Mouse (Mus musculus): Measurements from ENCODE around the gene St3gal3. TPM values are rescaled to one million over a fixed set of nuclear protein-coding genes. Genes with fewer than 3 reads are reported as not detected.

The St3gal3 gene
- total and polyA plus RNA-seq, 3 experiments, result 54.9 to 70.6 (median 55.8) TPM

- H3K4me1 ChIP-seq (ENCODE audit: control insufficient read depth, insufficient read depth, low read length), result no peaks in the 10 kb centered on the region
- no peak for TF ChIP-seq CTCF (IDR thresholded peaks at IDR 0.05)
- TF ChIP-seq POLR2A (IDR thresholded peaks at IDR 0.05; ENCODE audit: insufficient read depth, low read depth, low read length), result no peak
- TF ChIP-seq EP300 (IDR thresholded peaks at IDR 0.05; ENCODE audit: insufficient read depth, low read depth, low read length), result no peak
- intact Hi-C loops (cut with DNase I), result no loop called here
- 92% methylated on average over 11 of the region's 11 CpGs for WGBS
- DNase-seq, result no peak
- no peak overlapping the region for H3K27ac ChIP-seq
- no peaks in the 10 kb centered on the region for H3K27me3 ChIP-seq (ENCODE audit: control insufficient read depth, insufficient read depth, low read length)
- no peaks in the 10 kb centered on the region for H3K36me3 ChIP-seq (ENCODE audit: control insufficient read depth, insufficient read depth, low read length)
- H3K79me2 ChIP-seq (replicated peaks; ENCODE audit: control insufficient read depth, insufficient read depth, low read length), result peaks cover 2% of the 10 kb centered on the region; the same call in 1 of the 2 replicates
- H3K4me3 ChIP-seq, result no peak overlapping the region
- no peak overlapping the region for H3K9ac ChIP-seq (ENCODE audit: low read depth, low read length)
These were observed 18.6 kb downstream of the St3gal3 start for GRCm38 (mm10) chr4:118116098-118116497.

- DNase-seq, result no peak
- no peaks in the 10 kb centered on the region for H3K27me3 ChIP-seq (ENCODE audit: control insufficient read depth, insufficient read depth, low read length)
- H3K4me1 ChIP-seq (ENCODE audit: control insufficient read depth, insufficient read depth, low read length), result no peaks in the 10 kb centered on the region
- H3K79me2 ChIP-seq (replicated peaks; ENCODE audit: control insufficient read depth, insufficient read depth, low read length), result peaks cover 2% of the 10 kb centered on the region; the same call in 1 of the 2 replicates
- TF ChIP-seq POLR2A (IDR thresholded peaks at IDR 0.05; ENCODE audit: insufficient read depth, low read depth, low read length), result no peak
- no peak for TF ChIP-seq CTCF (IDR thresholded peaks at IDR 0.05)
- no peak for TF ChIP-seq EP300 (IDR thresholded peaks at IDR 0.05; ENCODE audit: insufficient read depth, low read depth, low read length)
- H3K36me3 ChIP-seq (ENCODE audit: control insufficient read depth, insufficient read depth, low read length), result no peaks in the 10 kb centered on the region
- WGBS, result 79% methylated on average over 7 of the region's 7 CpGs
- intact Hi-C loops (cut with DNase I), result no loop called here
- H3K9ac ChIP-seq (ENCODE audit: low read depth, low read length), result no peak overlapping the region
- no peak overlapping the region for H3K4me3 ChIP-seq
- H3K27ac ChIP-seq, result no peak overlapping the region
These were observed 19.6 kb downstream of the St3gal3 start for GRCm38 (mm10) chr4:118115132-118115531.

- 65% methylated on average over 12 of the region's 12 CpGs for WGBS
- peaks cover 2% of the 10 kb centered on the region; the same call in 1 of the 2 replicates for H3K79me2 ChIP-seq (replicated peaks; ENCODE audit: control insufficient read depth, insufficient read depth, low read length)
- no peak for DNase-seq
- no peaks in the 10 kb centered on the region; the same call in 1 of the 2 replicates for H3K4me1 ChIP-seq (ENCODE audit: control insufficient read depth, insufficient read depth, low read length)
- TF ChIP-seq POLR2A (IDR thresholded peaks at IDR 0.05; ENCODE audit: insufficient read depth, low read depth, low read length), result no peak
- no peak for TF ChIP-seq CTCF (IDR thresholded peaks at IDR 0.05)
- TF ChIP-seq EP300 (IDR thresholded peaks at IDR 0.05; ENCODE audit: insufficient read depth, low read depth, low read length), result no peak
- no peak overlapping the region for H3K27ac ChIP-seq
- no peak overlapping the region for H3K9ac ChIP-seq (ENCODE audit: low read depth, low read length)
- H3K4me3 ChIP-seq, result no peak overlapping the region
- no peaks in the 10 kb centered on the region for H3K27me3 ChIP-seq (ENCODE audit: control insufficient read depth, insufficient read depth, low read length)
- intact Hi-C loops (cut with DNase I), result no loop called here
- no peaks in the 10 kb centered on the region for H3K36me3 ChIP-seq (ENCODE audit: control insufficient read depth, insufficient read depth, low read length)
These were observed 22.1 kb downstream of the St3gal3 start for GRCm38 (mm10) chr4:118112601-118113000.

GRCm38 (mm10) chr4:118109649-118110048, 25.1 kb downstream of the St3gal3 start:
- H3K9ac ChIP-seq (ENCODE audit: low read depth, low read length), result no peak overlapping the region
- no peak overlapping the region for H3K4me3 ChIP-seq
- no peaks in the 10 kb centered on the region; the same call in 1 of the 2 replicates for H3K4me1 ChIP-seq (ENCODE audit: control insufficient read depth, insufficient read depth, low read length)
- H3K79me2 ChIP-seq (replicated peaks; ENCODE audit: control insufficient read depth, insufficient read depth, low read length), result no peaks in the 10 kb centered on the region; the same call in 1 of the 2 replicates
- no peak for DNase-seq
- H3K36me3 ChIP-seq (ENCODE audit: control insufficient read depth, insufficient read depth, low read length), result no peaks in the 10 kb centered on the region
- no peak overlapping the region for H3K27ac ChIP-seq
- WGBS, result 68% methylated on average over 13 of the region's 13 CpGs
- H3K27me3 ChIP-seq (ENCODE audit: control insufficient read depth, insufficient read depth, low read length), result no peaks in the 10 kb centered on the region
- intact Hi-C loops (cut with DNase I), result no loop called here
- TF ChIP-seq EP300 (IDR thresholded peaks at IDR 0.05; ENCODE audit: insufficient read depth, low read depth, low read length), result no peak
- no peak for TF ChIP-seq CTCF (IDR thresholded peaks at IDR 0.05)
- no peak for TF ChIP-seq POLR2A (IDR thresholded peaks at IDR 0.05; ENCODE audit: insufficient read depth, low read depth, low read length)

GRCm38 (mm10) chr4:118108779-118109178, 25.9 kb downstream of the St3gal3 start:
- Histone ChIP-seq H3K4me1 (ENCODE audit: control insufficient read depth, insufficient read depth, low read length) (no peaks in the 10 kb centered on the region; the same call in 1 of the 2 replicates), H3K4me3 (no peak overlapping the region), H3K9ac (ENCODE audit: low read depth, low read length) (no peak overlapping the region), H3K36me3 (ENCODE audit: control insufficient read depth, insufficient read depth, low read length) (no peaks in the 10 kb centered on the region), H3K27ac (no peak overlapping the region), H3K27me3 (ENCODE audit: control insufficient read depth, insufficient read depth, low read length) (no peaks in the 10 kb centered on the region), H3K79me2 (replicated peaks; ENCODE audit: control insufficient read depth, insufficient read depth, low read length) (no peaks in the 10 kb centered on the region; the same call in 1 of the 2 replicates)
- peak; percentile 33 to 42 for DNase-seq
- intact Hi-C loops (cut with DNase I), result no loop called here
- WGBS, result 67% methylated on average over 7 of the region's 7 CpGs
- TF ChIP-seq CTCF (IDR thresholded peaks at IDR 0.05), result no peak
- no peak for TF ChIP-seq EP300 (IDR thresholded peaks at IDR 0.05; ENCODE audit: insufficient read depth, low read depth, low read length)
- TF ChIP-seq POLR2A (IDR thresholded peaks at IDR 0.05; ENCODE audit: insufficient read depth, low read depth, low read length), result no peak

GRCm38 (mm10) chr4:118105256-118106053, 29.3 kb downstream of the St3gal3 start:
- WGBS, result 82% methylated on average over 3 of the region's 3 CpGs
- no peaks in the 10 kb centered on the region for H3K27me3 ChIP-seq (ENCODE audit: control insufficient read depth, insufficient read depth, low read length)
- no peak for DNase-seq
- H3K79me2 ChIP-seq (replicated peaks; ENCODE audit: control insufficient read depth, insufficient read depth, low read length), result no peaks in the 10 kb centered on the region
- no peaks in the 10 kb centered on the region; the same call in 1 of the 2 replicates for H3K4me1 ChIP-seq (ENCODE audit: control insufficient read depth, insufficient read depth, low read length)
- TF ChIP-seq CTCF (IDR thresholded peaks at IDR 0.05) (no peak), EP300 (IDR thresholded peaks at IDR 0.05; ENCODE audit: insufficient read depth, low read depth, low read length) (no peak), POLR2A (IDR thresholded peaks at IDR 0.05; ENCODE audit: insufficient read depth, low read depth, low read length) (no peak)
- no peak overlapping the region for H3K9ac ChIP-seq (ENCODE audit: low read depth, low read length)
- intact Hi-C loops (cut with DNase I), result no loop called here
- H3K27ac ChIP-seq, result no peak overlapping the region
- no peak overlapping the region for H3K4me3 ChIP-seq
- no peaks in the 10 kb centered on the region for H3K36me3 ChIP-seq (ENCODE audit: control insufficient read depth, insufficient read depth, low read length)
